Mouse (Mus musculus) limb, embryonic 15.5 days (tissue): Measurements from ENCODE around the gene E330034G19Rik. TPM values are rescaled to one million over a fixed set of nuclear protein-coding genes. Genes with fewer than 3 reads are reported as not detected.
"Not testable (repeated sequence)": the region's sequence is repeated elsewhere in the genome, so short reads cannot be mapped to it uniquely, and the experiment has no call there.

Source experiments
- ATAC-seq: fragments of 200-750 bp; cut with Nextera tagmentation; 2 replicates; pipeline ENCODE4 v1.8.0; 2017; ENCODE audit warnings: low read depth, moderate TSS enrichment; ENCODE audit not compliant: insufficient number of reproducible peaks, low FRiP score, low TSS enrichment
- H3K27ac ChIP-seq: fragments of 300-500 bp; sonication (generic); 2 replicates; pipeline ENCODE4 v1.5.1; 2015; ENCODE audit warnings: moderate library complexity, mild to moderate bottlenecking, inconsistent platforms
- H3K27me3 ChIP-seq: fragments of 300-500 bp; sonication (generic); 2 replicates; pipeline ENCODE4 v1.6.1; 2015; ENCODE audit warnings: inconsistent platforms
- H3K36me3 ChIP-seq: fragments of 300-500 bp; sonication (generic); 2 replicates; pipeline ENCODE4 v1.6.1; 2015; ENCODE audit warnings: inconsistent platforms
- H3K4me1 ChIP-seq: fragments of 300-500 bp; sonication (generic); 2 replicates; pipeline ENCODE4 v1.6.1; 2015; ENCODE audit warnings: inconsistent platforms
- H3K4me2 ChIP-seq: fragments of 300-500 bp; sonication (generic); 2 replicates; pipeline ENCODE4 v1.6.1; 2015; ENCODE audit warnings: mild to moderate bottlenecking, inconsistent platforms
- H3K4me3 ChIP-seq: fragments of 300-500 bp; sonication (generic); 2 replicates; pipeline ENCODE4 v1.5.1; 2015; ENCODE audit warnings: mild to moderate bottlenecking, inconsistent platforms
- H3K9ac ChIP-seq: fragments of 300-500 bp; sonication (generic); 2 replicates; pipeline ENCODE4 v1.6.1; 2015; ENCODE audit warnings: inconsistent platforms
- H3K9me3 ChIP-seq: fragments of 300-500 bp; sonication (generic); 2 replicates; pipeline ENCODE4 v1.6.1; 2016; ENCODE audit warnings: inconsistent platforms
- WGBS: fragments of 180-500 bp; shearing (Covaris S2); methylation state at CpG from one replicate; pipeline ENCODE4 v1.1.7; 2015; 5-methylcytosine and 5-hydroxymethylcytosine counted together
- polyA plus RNA-seq: library from polyadenylated mRNA; unstranded; fragments of >200 nt; fragmentation: Nextera tagmentation; extraction: Ambion mirVana; gene quantifications from 2 replicates; pipeline ENCODE4 v1.2.1, GENCODE M21; 2015

The E330034G19Rik gene
- polyA plus RNA-seq, 1 experiment from 2014 or later, result not detected

DNA sequence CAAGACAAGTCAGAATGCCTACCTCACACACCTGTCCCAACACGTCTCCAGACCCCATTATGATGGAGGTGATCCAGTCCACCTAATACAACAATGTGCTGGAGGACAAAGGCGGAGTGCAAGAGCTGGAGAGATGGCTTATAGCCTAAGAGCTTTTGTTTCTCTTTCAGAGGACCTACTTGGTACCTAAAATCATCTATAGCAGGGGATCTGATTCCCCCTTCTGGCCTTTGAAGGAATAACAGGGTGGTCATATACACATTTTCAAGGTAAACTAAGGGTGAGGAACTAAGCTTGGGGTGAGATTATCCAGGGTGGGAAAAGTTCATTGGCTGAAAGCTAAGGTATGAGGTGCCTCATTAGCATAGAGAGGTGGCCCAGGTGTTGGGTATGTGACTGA, 19.4 kb upstream of the E330034G19Rik start:
- no peaks in the 10 kb centered on the region for H3K36me3 ChIP-seq
- WGBS, result 34% methylated on average over 2 of the region's 2 CpGs
- ATAC-seq, result no peak; the same call in 1 of the 2 replicates

DNA sequence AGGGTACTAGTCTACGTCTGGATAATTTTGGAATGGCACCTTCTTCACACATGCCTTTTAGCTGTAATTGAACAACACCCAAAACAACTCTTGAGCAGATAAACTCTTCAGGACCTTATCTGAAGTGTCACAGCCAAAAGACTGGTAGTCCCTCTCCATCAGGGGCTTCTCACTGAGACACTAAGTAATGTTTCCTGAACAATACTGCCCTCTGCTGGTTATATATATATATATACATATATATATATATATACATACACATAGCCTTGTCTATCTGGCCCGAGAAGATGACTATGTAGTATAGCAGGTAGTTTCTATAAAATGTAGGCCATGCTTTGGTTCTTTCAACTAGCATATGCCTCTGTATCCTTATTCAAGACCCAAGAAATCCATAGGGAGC, 17.5 kb upstream of the E330034G19Rik start:
- H3K36me3 ChIP-seq, result no peaks in the 10 kb centered on the region
- H3K27ac ChIP-seq, result no peak overlapping the region
- 44% methylated on average over 2 of the region's 2 CpGs for WGBS
- ATAC-seq, result no peak
- H3K4me2 ChIP-seq, result no peak overlapping the region
- H3K9ac ChIP-seq, result no peak overlapping the region
- H3K4me3 ChIP-seq, result no peak overlapping the region
- no peaks in the 10 kb centered on the region for H3K27me3 ChIP-seq
- H3K9me3 ChIP-seq, result no peaks in the 10 kb centered on the region
- H3K4me1 ChIP-seq, result no peaks in the 10 kb centered on the region

More for the DNA sequence above, 19.4 kb upstream of the E330034G19Rik start:
- Histone ChIP-seq H3K27me3 (no peaks in the 10 kb centered on the region), H3K9ac (no peak overlapping the region), H3K4me3 (no peak overlapping the region), H3K27ac (0 out of 2 replicates have a peak overlapping the region, but pooled peaks have one; percentile 13), H3K4me2 (no peak overlapping the region), H3K9me3 (no peaks in the 10 kb centered on the region), H3K4me1 (peaks cover 5% of the 10 kb centered on the region; the same call in 1 of the 2 replicates)

GRCm38 (mm10) chr14:24281278-24281677, 11.7 kb upstream of the E330034G19Rik start:
- H3K4me2 ChIP-seq, result no peak overlapping the region
- H3K4me1 ChIP-seq, result no peaks in the 10 kb centered on the region
- no peaks in the 10 kb centered on the region for H3K36me3 ChIP-seq
- H3K27me3 ChIP-seq, result no peaks in the 10 kb centered on the region
- H3K9ac ChIP-seq, result no peak overlapping the region
- H3K4me3 ChIP-seq, result no peak overlapping the region
- ATAC-seq, result no peak
- 62% methylated on average over 4 of the region's 4 CpGs for WGBS
- no peak overlapping the region for H3K27ac ChIP-seq
- no peaks in the 10 kb centered on the region for H3K9me3 ChIP-seq

- WGBS, result 62% methylated on average over 3 of the region's 3 CpGs
- no peak for ATAC-seq
- no peaks in the 10 kb centered on the region for H3K36me3 ChIP-seq
- no peak overlapping the region for H3K9ac ChIP-seq
- H3K9me3 ChIP-seq, result no peaks in the 10 kb centered on the region
- no peak overlapping the region for H3K4me2 ChIP-seq
- no peaks in the 10 kb centered on the region for H3K4me1 ChIP-seq
- H3K27ac ChIP-seq, result no peak overlapping the region
- no peaks in the 10 kb centered on the region for H3K27me3 ChIP-seq
- no peak overlapping the region for H3K4me3 ChIP-seq
These were observed 10.7 kb upstream of the E330034G19Rik start for GRCm38 (mm10) chr14:24282276-24282675.

DNA sequence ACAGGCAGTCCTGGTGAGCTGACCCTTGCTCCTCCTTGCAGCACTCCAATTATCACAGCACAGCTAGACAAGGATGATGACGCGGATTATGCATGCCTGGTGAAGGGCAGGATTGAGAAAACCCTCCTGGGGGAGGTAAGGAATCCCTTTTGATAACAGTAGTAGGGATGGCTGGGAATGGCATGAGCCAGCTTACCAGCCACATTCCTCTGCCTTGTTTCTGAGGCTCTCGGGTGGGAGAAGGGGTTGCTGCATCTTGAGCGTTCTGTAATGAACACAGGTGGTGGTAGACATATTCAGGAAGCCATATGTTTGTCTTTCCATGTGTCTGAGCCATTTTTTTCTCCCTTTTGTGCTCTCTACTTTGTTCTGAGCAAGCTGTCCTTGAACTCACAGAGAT, 6.9 kb upstream of the E330034G19Rik start:
- 57% methylated on average over 4 of the region's 4 CpGs for WGBS
- Histone ChIP-seq H3K4me1 (no peaks in the 10 kb centered on the region), H3K9ac (no peak overlapping the region), H3K27ac (no peak overlapping the region), H3K27me3 (no peaks in the 10 kb centered on the region), H3K4me2 (no peak overlapping the region), H3K4me3 (no peak overlapping the region), H3K9me3 (no peaks in the 10 kb centered on the region), H3K36me3 (no peaks in the 10 kb centered on the region)
- ATAC-seq, result no peak

DNA sequence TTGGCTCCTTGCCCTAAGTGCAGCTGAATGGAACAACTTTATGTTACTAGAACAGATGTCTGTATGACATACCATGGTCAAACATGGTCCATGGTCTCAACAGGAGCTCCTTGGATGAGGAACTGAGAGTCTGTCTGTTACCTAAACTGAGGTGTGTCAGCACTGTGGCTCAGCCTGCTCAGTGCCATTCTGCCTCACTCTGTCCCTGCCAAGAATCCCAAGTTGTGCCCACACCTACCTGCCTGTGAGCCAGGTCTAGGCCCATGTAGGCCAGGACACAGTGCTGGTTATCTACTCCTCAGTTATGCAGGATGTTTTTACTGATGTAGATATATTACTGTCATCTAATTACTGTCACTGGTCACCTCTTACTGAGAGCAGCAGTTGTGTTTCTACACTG, 2.3 kb upstream of the E330034G19Rik start:
- Histone ChIP-seq H3K36me3 (no peaks in the 10 kb centered on the region), H3K27me3 (no peaks in the 10 kb centered on the region), H3K4me2 (no peak overlapping the region), H3K9ac (no peak overlapping the region), H3K4me3 (no peak overlapping the region), H3K4me1 (no peaks in the 10 kb centered on the region), H3K9me3 (no peaks in the 10 kb centered on the region), H3K27ac (no peak overlapping the region)
- ATAC-seq, result no peak

DNA sequence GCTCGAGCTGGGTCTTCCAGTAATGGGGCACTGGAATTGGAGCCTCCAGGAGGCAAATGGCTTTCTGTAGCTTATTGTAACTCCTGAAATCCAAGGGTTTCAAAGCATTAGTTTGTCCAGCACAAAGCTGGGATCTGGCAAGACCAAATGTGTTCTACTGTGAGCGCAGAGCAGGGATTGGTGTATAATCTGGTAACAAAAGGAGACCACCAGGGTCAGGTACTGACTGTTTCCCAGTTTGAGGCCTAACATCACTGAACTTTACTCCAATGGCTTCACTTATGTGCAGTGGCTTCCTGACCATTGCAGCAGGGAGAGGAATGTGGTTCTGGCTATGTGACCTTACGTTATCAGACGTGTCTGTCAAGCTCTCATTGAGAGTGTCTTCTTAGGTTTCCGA, 617 bp downstream of the E330034G19Rik start:
- Histone ChIP-seq H3K4me1 (no peaks in the 10 kb centered on the region), H3K36me3 (no peaks in the 10 kb centered on the region), H3K9me3 (no peaks in the 10 kb centered on the region), H3K27ac (no peak overlapping the region), H3K9ac (no peak overlapping the region), H3K27me3 (no peaks in the 10 kb centered on the region), H3K4me3 (no peak overlapping the region), H3K4me2 (no peak overlapping the region)
- ATAC-seq, result no peak
- 83% methylated on average over 5 of the region's 5 CpGs for WGBS

- H3K36me3 ChIP-seq, H3K4me1 ChIP-seq, H3K4me2 ChIP-seq, H3K27me3 ChIP-seq, ATAC-seq, H3K9ac ChIP-seq, H3K9me3 ChIP-seq, H3K27ac ChIP-seq, H3K4me3 ChIP-seq: not testable (repeated sequence)
- 84% methylated on average over 1 of the region's 1 CpGs for WGBS
These were observed 9.1 kb downstream of the E330034G19Rik start for GRCm38 (mm10) chr14:24302126-24302525.

- Histone ChIP-seq H3K27ac (no peak overlapping the region), H3K9me3 (no peaks in the 10 kb centered on the region), H3K4me1 (no peaks in the 10 kb centered on the region), H3K4me2 (no peak overlapping the region), H3K36me3 (no peaks in the 10 kb centered on the region), H3K9ac (no peak overlapping the region), H3K4me3 (no peak overlapping the region), H3K27me3 (no peaks in the 10 kb centered on the region)
- no peak for ATAC-seq
- 75% methylated on average over 6 of the region's 6 CpGs for WGBS
These were observed 13.7 kb downstream of the E330034G19Rik start for GRCm38 (mm10) chr14:24306667-24307066.

DNA sequence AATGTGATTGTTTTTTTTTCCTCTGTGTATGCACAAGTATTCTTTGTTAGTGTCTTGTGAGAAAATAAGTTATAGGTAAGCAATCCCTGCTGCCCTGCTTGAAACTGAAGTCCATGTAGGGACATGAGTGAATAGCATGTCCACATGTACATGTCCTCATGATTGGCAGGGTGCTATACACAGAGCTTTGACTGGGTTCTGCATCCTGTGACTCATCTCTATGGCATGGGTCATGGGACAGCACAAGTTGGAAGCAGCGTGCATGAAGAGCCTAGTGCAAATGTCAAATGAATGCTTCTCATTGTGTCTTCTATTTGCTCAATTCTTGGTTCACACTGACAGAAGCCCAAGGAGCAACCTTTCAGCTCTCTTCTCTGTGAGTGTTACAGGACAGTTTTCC, 14.1 kb downstream of the E330034G19Rik start:
- H3K4me1 ChIP-seq, result no peaks in the 10 kb centered on the region
- no peak overlapping the region for H3K27ac ChIP-seq
- no peak overlapping the region for H3K9ac ChIP-seq
- no peaks in the 10 kb centered on the region for H3K36me3 ChIP-seq
- no peaks in the 10 kb centered on the region for H3K27me3 ChIP-seq
- ATAC-seq, result no peak
- 71% methylated on average over 1 of the region's 1 CpGs for WGBS
- H3K9me3 ChIP-seq, result no peaks in the 10 kb centered on the region
- no peak overlapping the region for H3K4me2 ChIP-seq
- H3K4me3 ChIP-seq, result no peak overlapping the region

- Histone ChIP-seq H3K4me2 (no peak overlapping the region), H3K4me1 (no peaks in the 10 kb centered on the region), H3K36me3 (no peaks in the 10 kb centered on the region), H3K4me3 (no peak overlapping the region), H3K27ac (no peak overlapping the region), H3K9ac (no peak overlapping the region), H3K9me3 (no peaks in the 10 kb centered on the region), H3K27me3 (no peaks in the 10 kb centered on the region)
- ATAC-seq, result no peak
- 37% methylated on average over 3 of the region's 3 CpGs for WGBS
These were observed 18.1 kb downstream of the E330034G19Rik start for GRCm38 (mm10) chr14:24311110-24311509.

DNA sequence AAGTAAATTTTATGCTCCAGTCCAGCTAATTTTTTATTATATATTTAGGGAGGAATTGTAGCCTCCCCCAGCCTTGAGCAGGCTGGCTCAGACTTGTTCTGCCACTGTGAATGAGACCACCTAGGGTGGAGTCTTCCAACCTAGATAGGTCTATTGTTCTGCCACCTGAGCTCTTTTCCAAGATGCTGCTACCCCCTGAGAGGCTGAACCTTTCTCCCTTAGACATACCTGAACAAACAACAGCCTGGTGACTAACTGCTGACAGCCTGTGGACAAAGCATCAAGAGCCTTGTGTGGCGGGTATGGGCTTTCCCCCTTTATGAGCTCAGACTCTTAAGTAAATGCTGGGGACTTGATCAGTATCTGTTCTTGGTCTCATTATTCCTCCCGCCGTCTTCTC, 54.0 kb downstream of the E330034G19Rik start:
- H3K27ac ChIP-seq, ATAC-seq, H3K9me3 ChIP-seq, H3K36me3 ChIP-seq, H3K4me1 ChIP-seq, H3K4me3 ChIP-seq, H3K9ac ChIP-seq, H3K4me2 ChIP-seq, H3K27me3 ChIP-seq: not testable (repeated sequence)
- WGBS, result 90% methylated on average over 3 of the region's 3 CpGs

DNA sequence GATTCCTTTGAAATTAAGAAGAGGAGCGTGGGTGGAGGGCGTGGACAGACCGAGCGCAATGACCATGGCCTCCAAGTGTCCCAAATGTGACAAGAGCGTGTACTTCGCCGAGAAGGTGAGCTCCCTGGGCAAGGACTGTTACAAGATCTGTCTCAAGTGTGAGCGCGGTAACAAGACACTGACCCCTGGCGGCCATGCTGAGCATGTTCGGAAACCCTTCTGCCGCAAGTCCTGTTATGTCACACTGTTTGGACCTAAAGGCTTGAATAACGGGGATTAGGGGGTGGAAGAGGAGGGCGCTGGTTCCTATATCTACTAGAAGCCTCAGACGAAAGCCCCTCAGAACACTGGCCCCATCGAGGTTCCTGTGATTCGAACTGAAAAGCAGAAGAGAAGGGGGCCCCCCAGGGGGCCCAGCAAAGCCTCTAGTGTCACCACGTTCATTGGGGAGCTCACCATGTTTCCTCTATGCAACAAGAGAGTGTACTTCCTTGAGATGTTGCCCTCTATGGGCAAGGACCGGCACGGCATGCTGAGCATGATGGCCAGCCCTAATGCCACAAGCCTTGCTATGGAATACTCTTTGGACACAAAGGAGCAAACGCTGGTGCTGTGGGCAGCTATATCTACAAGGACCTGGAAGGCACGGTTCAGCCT, 65.4 kb downstream of the E330034G19Rik start:
- WGBS, result 65% methylated on average over 22 of the region's 22 CpGs

More for the DNA sequence above, 65.4 kb downstream of the E330034G19Rik start:
- Histone ChIP-seq H3K27ac (no peak overlapping the region), H3K27me3 (no peaks in the 10 kb centered on the region), H3K4me1 (no peaks in the 10 kb centered on the region), H3K36me3 (no peaks in the 10 kb centered on the region), H3K4me2 (no peak overlapping the region), H3K9ac (no peak overlapping the region), H3K4me3 (no peak overlapping the region), H3K9me3 (no peaks in the 10 kb centered on the region)
- ATAC-seq, result no peak
